Mouse (Mus musculus): Measurements from ENCODE around the gene Olfr1382. TPM values are rescaled to one million over a fixed set of nuclear protein-coding genes. Genes with fewer than 3 reads are reported as not detected.
"Not testable (repeated sequence)": the region's sequence is repeated elsewhere in the genome, so short reads cannot be mapped to it uniquely, and the experiment has no call there.

Gene Olfr1382
- polyA plus RNA-seq, 1 experiment from 2014 or later = not detected

DNA sequence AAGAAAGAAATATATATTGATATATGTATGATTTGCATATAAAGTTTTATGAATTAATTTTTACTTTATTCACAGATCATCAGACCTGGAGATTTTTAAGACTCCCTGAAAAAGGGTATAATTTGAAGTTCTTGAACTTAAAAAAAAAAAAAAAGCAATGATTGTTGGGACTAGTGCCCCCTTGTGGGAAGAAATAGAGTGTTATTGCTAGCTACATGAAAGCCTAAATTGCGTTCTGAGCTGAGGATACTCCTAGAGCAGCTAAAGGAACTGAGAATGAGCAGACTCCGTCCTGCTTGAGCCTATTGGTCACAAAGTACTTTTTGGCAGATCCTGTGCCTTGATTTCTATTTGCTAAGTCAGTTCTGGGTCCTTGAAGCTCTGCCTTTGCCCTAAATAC is 47.0 kb downstream of the Olfr1382 start:
- H3K9ac ChIP-seq (ENCODE audit: low read depth, low read length); H3K4me1 ChIP-seq (ENCODE audit: control insufficient read depth, insufficient read depth, low read length); H3K36me3 ChIP-seq (ENCODE audit: control insufficient read depth, insufficient read depth, low read length); H3K27ac ChIP-seq (ENCODE audit: low read length); H3K27me3 ChIP-seq (replicated peaks; ENCODE audit: control insufficient read depth, insufficient read depth, low read length); H3K4me2 ChIP-seq (ENCODE audit: low read depth, low read length); H3K4me3 ChIP-seq (ENCODE audit: low read length); ATAC-seq; H3K9me3 ChIP-seq (ENCODE audit: control insufficient read depth, low read length): not testable (repeated sequence)
- 41% methylated on average over 2 of the region's 2 CpGs for WGBS

GRCm38 (mm10) chr11:49580452-49580851 is 52.4 kb downstream of the Olfr1382 start:
- ATAC-seq; H3K36me3 ChIP-seq (ENCODE audit: control insufficient read depth, insufficient read depth, low read length); H3K27ac ChIP-seq (ENCODE audit: low read length); H3K4me1 ChIP-seq (ENCODE audit: control insufficient read depth, insufficient read depth, low read length); H3K4me3 ChIP-seq (ENCODE audit: low read length); H3K4me2 ChIP-seq (ENCODE audit: low read depth, low read length); H3K9ac ChIP-seq (ENCODE audit: low read depth, low read length); H3K9me3 ChIP-seq (ENCODE audit: control insufficient read depth, low read length); H3K27me3 ChIP-seq (replicated peaks; ENCODE audit: control insufficient read depth, insufficient read depth, low read length): not testable (repeated sequence)
- WGBS = 79% methylated on average over 8 of the region's 8 CpGs

Other genes starting within 250 kb of the Olfr1382 start
- 0.13 TPM in 1 of 2 replicates, not detected in the other for gene Olfr1393, start 249.9 kb upstream of the Olfr1382 start, polyA plus RNA-seq (2015; fragmentation: Nextera tagmentation; extraction: Ambion mirVana)
- not detected in 2 replicates for gene Olfr1392, start 243.0 kb upstream of the Olfr1382 start, polyA plus RNA-seq (2015; fragmentation: Nextera tagmentation; extraction: Ambion mirVana)
- not detected in 2 replicates for gene Olfr10, start 223.5 kb upstream of the Olfr1382 start, polyA plus RNA-seq (2015; fragmentation: Nextera tagmentation; extraction: Ambion mirVana)
- gene Olfr1391, start 205.5 kb upstream of the Olfr1382 start, polyA plus RNA-seq (2015; fragmentation: Nextera tagmentation; extraction: Ambion mirVana) = not detected in 2 replicates
- not detected in 2 replicates for gene Olfr1390, start 193.1 kb upstream of the Olfr1382 start, polyA plus RNA-seq (2015; fragmentation: Nextera tagmentation; extraction: Ambion mirVana)
- gene Olfr1389, start 105.2 kb upstream of the Olfr1382 start, polyA plus RNA-seq (2015; fragmentation: Nextera tagmentation; extraction: Ambion mirVana) = not detected in 2 replicates
- gene Olfr1388, start 91.6 kb upstream of the Olfr1382 start, polyA plus RNA-seq (2015; fragmentation: Nextera tagmentation; extraction: Ambion mirVana) = 0.05 and 0.10 TPM in 2 replicates
- not detected in 2 replicates for gene Olfr1387, start 72.9 kb upstream of the Olfr1382 start, polyA plus RNA-seq (2015; fragmentation: Nextera tagmentation; extraction: Ambion mirVana)
- gene Olfr1386, start 63.2 kb upstream of the Olfr1382 start, polyA plus RNA-seq (2015; fragmentation: Nextera tagmentation; extraction: Ambion mirVana) = not detected in 2 replicates
- not detected in 2 replicates for gene Olfr1385, start 39.2 kb upstream of the Olfr1382 start, polyA plus RNA-seq (2015; fragmentation: Nextera tagmentation; extraction: Ambion mirVana)
- not detected in 2 replicates for gene Olfr1384, start 21.5 kb upstream of the Olfr1382 start, polyA plus RNA-seq (2015; fragmentation: Nextera tagmentation; extraction: Ambion mirVana)
- not detected in 2 replicates for gene Olfr1383, start 8.6 kb upstream of the Olfr1382 start, polyA plus RNA-seq (2015; fragmentation: Nextera tagmentation; extraction: Ambion mirVana)
- gene Olfr1381, start 15.2 kb downstream of the Olfr1382 start, polyA plus RNA-seq (2015; fragmentation: Nextera tagmentation; extraction: Ambion mirVana) = not detected in 2 replicates
- not detected in 2 replicates for gene Olfr1380, start 28.6 kb downstream of the Olfr1382 start, polyA plus RNA-seq (2015; fragmentation: Nextera tagmentation; extraction: Ambion mirVana)
- gene Flt4, start 81.0 kb downstream of the Olfr1382 start, polyA plus RNA-seq (2015; fragmentation: Nextera tagmentation; extraction: Ambion mirVana) = 4.0 and 4.3 TPM in 2 replicates
- gene Scgb3a1, start 135.4 kb downstream of the Olfr1382 start, polyA plus RNA-seq (2015; fragmentation: Nextera tagmentation; extraction: Ambion mirVana) = not detected in 2 replicates
- 26.9 and 31.5 TPM in 2 replicates for gene Cnot6, start 184.5 kb downstream of the Olfr1382 start, polyA plus RNA-seq (2015; fragmentation: Nextera tagmentation; extraction: Ambion mirVana)

Measured in intestine, embryonic 16.5 days (tissue).